8 mouse cellular contexts compared by ENCODE assay signal in genomic region chr10:41520410-41520673, GRCm38 (mm10). TPM values are rescaled to one million over a fixed set of nuclear protein-coding genes. Genes with fewer than 3 reads are reported as not detected.
A peak's percentile ranks its signal among the peaks of the same experiment; 100 is the strongest.
DNase-seq lines count a peak whose midpoint lies in the region; ATAC-seq and TF ChIP-seq lines count a peak whose summit lies in the region.

No protein-coding gene starts in this region.

- H3K36me3 ChIP-seq in neural tube, embryonic 11.5 days (ENCODE audit: control insufficient read depth, insufficient read depth, low read length), result no peaks in the 10 kb centered on the region
- peaks cover 8% of the 10 kb centered on the region for H3K36me3 ChIP-seq in limb, embryonic 15.5 days
- 0 out of 2 replicates have a peak, but pooled peaks cover 2% of the 10 kb centered on the region for H3K36me3 ChIP-seq in stomach, postnatal 0 days (ENCODE audit: control insufficient read depth, insufficient read depth, low read length)

- H3K4me1 ChIP-seq in cerebellum, adult 2 months (ENCODE audit: control insufficient read depth, insufficient read depth, low read length), result peaks cover 3% of the 10 kb centered on the region; the same call in 1 of the 2 replicates
- H3K4me1 ChIP-seq in neural tube, embryonic 11.5 days (ENCODE audit: control insufficient read depth, insufficient read depth, low read length), result peaks cover 13% of the 10 kb centered on the region
- peaks cover 18% of the 10 kb centered on the region; the same call in 1 of the 2 replicates for H3K4me1 ChIP-seq in limb, embryonic 15.5 days
- H3K4me1 ChIP-seq in stomach, postnatal 0 days (replicated peaks; ENCODE audit: control insufficient read depth, insufficient read depth), result no peaks in the 10 kb centered on the region

- TF ChIP-seq EP300 in stomach, postnatal 0 days (optimal IDR thresholded peaks at IDR 0.05), result no peak

- ATAC-seq in neural tube, embryonic 11.5 days (ENCODE audit: insufficient read depth, low FRiP score, low TSS enrichment), result no peak
- ATAC-seq in limb, embryonic 15.5 days (ENCODE audit: insufficient number of reproducible peaks, low FRiP score, low TSS enrichment, low read depth), result no peak
- ATAC-seq in stomach, postnatal 0 days (ENCODE audit: low FRiP score, low TSS enrichment), result no peak

- no peaks in the 10 kb centered on the region for H3K9me3 ChIP-seq in neural tube, embryonic 11.5 days (ENCODE audit: control insufficient read depth, low read length)
- H3K9me3 ChIP-seq in limb, embryonic 15.5 days, result no peaks in the 10 kb centered on the region
- no peaks in the 10 kb centered on the region for H3K9me3 ChIP-seq in stomach, postnatal 0 days (ENCODE audit: control insufficient read depth, low read length)

- WGBS in cerebellum, adult 2 months, result 8% methylated on average over 5 of the region's 5 CpGs
- WGBS in neural tube, embryonic 11.5 days, result 7% methylated on average over 5 of the region's 5 CpGs
- 2% methylated on average over 5 of the region's 5 CpGs for WGBS in limb, embryonic 15.5 days
- 2% methylated on average over 5 of the region's 5 CpGs for WGBS in stomach, postnatal 0 days

- DNase-seq in cerebellum, adult 2 months, result no peak
- no peak for DNase-seq in cerebellum, postnatal 36 days
- no peak for DNase-seq in neural tube, embryonic 11.5 days (ENCODE audit: low spot score)
- no peak for DNase-seq in neural tube, embryonic 10.5 days (ENCODE audit: extremely low spot score, low spot score)
- no peak for DNase-seq in stomach, postnatal 0 days (ENCODE audit: low spot score)
- DNase-seq in right cerebral cortex, postnatal 36 days (ENCODE audit: low spot score in 2 of 2), result no peak
- no peak for DNase-seq in spleen, adult 12 weeks (ENCODE audit: low spot score)

- H3K4me2 ChIP-seq in neural tube, embryonic 11.5 days (ENCODE audit: low read depth), result peak overlapping the region; percentile 53
- peak overlapping the region; percentile 85 for H3K4me2 ChIP-seq in limb, embryonic 15.5 days
- H3K4me2 ChIP-seq in stomach, postnatal 0 days (replicated peaks; ENCODE audit: low read depth), result peak overlapping the region; percentile 65

- TF ChIP-seq POLR2A in cerebellum, adult 2 months (IDR thresholded peaks at IDR 0.05; ENCODE audit: borderline replicate concordance, insufficient read depth, low read length), result no peak

- TF ChIP-seq CTCF in cerebellum, adult 2 months (IDR thresholded peaks at IDR 0.05; ENCODE audit: borderline replicate concordance, insufficient read depth, low read depth, low read length), result no peak
- no peak for TF ChIP-seq CTCF in stomach, postnatal 0 days (IDR thresholded peaks at IDR 0.05; ENCODE audit: low read depth)

- peak overlapping the region; percentile 97 for H3K9ac ChIP-seq in neural tube, embryonic 11.5 days (ENCODE audit: low read length)
- peak overlapping the region; percentile 92 for H3K9ac ChIP-seq in limb, embryonic 15.5 days
- H3K9ac ChIP-seq in stomach, postnatal 0 days (ENCODE audit: low read length), result peak overlapping the region; percentile 96

- H3K27ac ChIP-seq in cerebellum, adult 2 months (ENCODE audit: insufficient read depth, low read length), result no peak overlapping the region
- no peak overlapping the region for H3K27ac ChIP-seq in neural tube, embryonic 11.5 days (ENCODE audit: low read depth, low read length)
- H3K27ac ChIP-seq in limb, embryonic 15.5 days, result no peak overlapping the region
- H3K27ac ChIP-seq in stomach, postnatal 0 days (replicated peaks), result peak overlapping the region; percentile 98; the same call in 1 of the 2 replicates

- H3K4me3 ChIP-seq in cerebellum, adult 2 months (replicated peaks; ENCODE audit: insufficient read depth, low read depth, low read length), result peak overlapping the region; percentile 94
- peak overlapping the region; percentile 89 for H3K4me3 ChIP-seq in neural tube, embryonic 11.5 days (ENCODE audit: low read depth, low read length)
- H3K4me3 ChIP-seq in limb, embryonic 15.5 days, result peak overlapping the region; percentile 91
- peak overlapping the region; percentile 92 for H3K4me3 ChIP-seq in stomach, postnatal 0 days (ENCODE audit: low read depth, low read length)

- H3K27me3 ChIP-seq in cerebellum, adult 2 months (ENCODE audit: control insufficient read depth, insufficient read depth, low read length), result no peaks in the 10 kb centered on the region
- H3K27me3 ChIP-seq in neural tube, embryonic 11.5 days (ENCODE audit: control insufficient read depth, insufficient read depth, low read length), result no peaks in the 10 kb centered on the region
- H3K27me3 ChIP-seq in limb, embryonic 15.5 days, result no peaks in the 10 kb centered on the region
- no peaks in the 10 kb centered on the region for H3K27me3 ChIP-seq in stomach, postnatal 0 days (ENCODE audit: control insufficient read depth, insufficient read depth, low read length)

RNA-seq across cellular contexts. Expression of gene Cd164, which starts 1.1 kb away (rescaled TPM):
- polyA plus RNA-seq in cerebellum, adult 2 months (2012; rRNA removed), result 73.1 and 74.1 TPM in 2 replicates
- polyA plus RNA-seq in neural tube, embryonic 11.5 days (2014; fragmentation: Nextera tagmentation; extraction: Ambion mirVana), result 126 and 133 TPM in 2 replicates
- polyA plus RNA-seq in limb, embryonic 15.5 days (2015; fragmentation: Nextera tagmentation; extraction: Ambion mirVana), result 180 and 186 TPM in 2 replicates
- 112 and 116 TPM in 2 replicates for polyA plus RNA-seq in stomach, postnatal 0 days (2015; fragmentation: Nextera tagmentation; extraction: Ambion mirVana)

RNA-seq across cellular contexts. Expression of gene Ppil6, which starts 30.1 kb away (rescaled TPM):
- polyA plus RNA-seq in cerebellum, adult 2 months (2012; rRNA removed), result 3.5 and 4.4 TPM in 2 replicates
- 0.38 and 0.58 TPM in 2 replicates for polyA plus RNA-seq in neural tube, embryonic 11.5 days (2014; fragmentation: Nextera tagmentation; extraction: Ambion mirVana)
- polyA plus RNA-seq in limb, embryonic 15.5 days (2015; fragmentation: Nextera tagmentation; extraction: Ambion mirVana), result 0.18 and 0.82 TPM in 2 replicates
- 2.4 and 2.5 TPM in 2 replicates for polyA plus RNA-seq in stomach, postnatal 0 days (2015; fragmentation: Nextera tagmentation; extraction: Ambion mirVana)

RNA-seq across cellular contexts. Expression of gene Smpd2, which starts 30.2 kb away (rescaled TPM):
- 36.0 and 38.4 TPM in 2 replicates for polyA plus RNA-seq in cerebellum, adult 2 months (2012; rRNA removed)
- polyA plus RNA-seq in neural tube, embryonic 11.5 days (2014; fragmentation: Nextera tagmentation; extraction: Ambion mirVana), result 47.3 and 49.1 TPM in 2 replicates
- 51.4 and 56.2 TPM in 2 replicates for polyA plus RNA-seq in limb, embryonic 15.5 days (2015; fragmentation: Nextera tagmentation; extraction: Ambion mirVana)
- polyA plus RNA-seq in stomach, postnatal 0 days (2015; fragmentation: Nextera tagmentation; extraction: Ambion mirVana), result 51.5 and 52.9 TPM in 2 replicates

RNA-seq across cellular contexts. Expression of gene Mical1, which starts 44.2 kb away (rescaled TPM):
- 11.1 and 11.3 TPM in 2 replicates for polyA plus RNA-seq in cerebellum, adult 2 months (2012; rRNA removed)
- 31.1 and 34.9 TPM in 2 replicates for polyA plus RNA-seq in neural tube, embryonic 11.5 days (2014; fragmentation: Nextera tagmentation; extraction: Ambion mirVana)
- polyA plus RNA-seq in limb, embryonic 15.5 days (2015; fragmentation: Nextera tagmentation; extraction: Ambion mirVana), result 36.0 and 40.8 TPM in 2 replicates
- 23.0 and 25.9 TPM in 2 replicates for polyA plus RNA-seq in stomach, postnatal 0 days (2015; fragmentation: Nextera tagmentation; extraction: Ambion mirVana)
